Mouse (Mus musculus) stomach, embryonic 16.5 days (tissue): Measurements from ENCODE around the gene Vwa3b. TPM values are rescaled to one million over a fixed set of nuclear protein-coding genes. Genes with fewer than 3 reads are reported as not detected.
"Not testable (repeated sequence)": the region's sequence is repeated elsewhere in the genome, so short reads cannot be mapped to it uniquely, and the experiment has no call there.

Experiments
- ATAC-seq: fragments of 200-750 bp; cut with Nextera tagmentation; 2 replicates; pipeline ENCODE4 v1.8.0; 2017; ENCODE audit warnings: moderate number of reproducible peaks, moderate TSS enrichment; ENCODE audit not compliant: insufficient read depth, low FRiP score
- H3K27ac ChIP-seq: fragments of 300-500 bp; sonication (generic); 2 replicates; pipeline ENCODE4 v1.5.1; 2014; ENCODE audit warnings: low read length
- H3K27me3 ChIP-seq: fragments of 300-500 bp; sonication (generic); 2 replicates; pipeline ENCODE4 v1.6.1; 2014; ENCODE audit warnings: low read length, control low read depth, mixed read lengths; ENCODE audit not compliant: control insufficient read depth, insufficient read depth
- H3K36me3 ChIP-seq: fragments of 300-500 bp; sonication (generic); 2 replicates; pipeline ENCODE4 v1.6.1; 2014; ENCODE audit warnings: low read length; ENCODE audit not compliant: control insufficient read depth, insufficient read depth
- H3K4me1 ChIP-seq: fragments of 300-500 bp; sonication (generic); 2 replicates; pipeline ENCODE4 v1.6.1; 2014; ENCODE audit warnings: low read length, control low read depth, mixed read lengths; ENCODE audit not compliant: control insufficient read depth, insufficient read depth
- H3K4me2 ChIP-seq: fragments of 300-500 bp; sonication (generic); 2 replicates; pipeline ENCODE4 v1.6.1; 2014; ENCODE audit warnings: low read depth, low read length, mixed read lengths
- H3K4me3 ChIP-seq: fragments of 300-500 bp; sonication (generic); replicated peaks from 2 replicates; pipeline ENCODE4 v1.5.1; 2014; ENCODE audit warnings: mild to moderate bottlenecking, low read length
- H3K9ac ChIP-seq: fragments of 300-500 bp; sonication (generic); 2 replicates; pipeline ENCODE4 v1.6.1; 2014; ENCODE audit warnings: low read length
- H3K9me3 ChIP-seq: fragments of 300-500 bp; sonication (generic); replicated peaks from 2 replicates; pipeline ENCODE4 v1.6.1; 2016; ENCODE audit warnings: low read length, control low read depth; ENCODE audit not compliant: control insufficient read depth
- WGBS: fragments of 180-500 bp; shearing (Covaris S2); extraction: QIAGEN DNeasy Blood & Tissue Kit; methylation state at CpG from one replicate; pipeline ENCODE4 v1.1.7; 2014; 5-methylcytosine and 5-hydroxymethylcytosine counted together
- polyA plus RNA-seq: library from polyadenylated mRNA; unstranded; fragments of >200 nt; fragmentation: Nextera tagmentation; extraction: Ambion mirVana; gene quantifications from 2 replicates; pipeline ENCODE4 v1.2.1, GENCODE M21; 2015

Vwa3b gene
- polyA plus RNA-seq, 1 experiment from 2014 or later = 0.37 TPM

DNA sequence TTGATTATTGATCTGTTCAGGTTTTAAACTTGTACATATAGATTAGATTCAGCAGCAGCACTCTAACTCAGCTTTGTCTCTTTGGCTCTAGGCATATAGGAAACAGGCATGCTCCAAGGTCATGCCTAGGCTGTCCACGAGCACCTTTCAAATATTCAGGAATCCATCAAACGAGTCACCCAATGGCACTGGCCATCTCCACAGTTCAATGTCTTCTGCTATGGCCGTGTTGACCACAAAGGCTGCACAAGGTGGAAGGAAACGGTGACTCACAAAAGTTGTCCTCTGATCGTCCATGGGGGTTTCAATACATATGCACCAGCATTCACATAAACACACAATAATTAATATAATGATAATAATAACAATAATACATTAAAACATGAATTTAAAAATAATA, 21.4 kb upstream of the Vwa3b start:
- Histone ChIP-seq H3K4me2 (no peak overlapping the region), H3K27ac (no peak overlapping the region)

DNA sequence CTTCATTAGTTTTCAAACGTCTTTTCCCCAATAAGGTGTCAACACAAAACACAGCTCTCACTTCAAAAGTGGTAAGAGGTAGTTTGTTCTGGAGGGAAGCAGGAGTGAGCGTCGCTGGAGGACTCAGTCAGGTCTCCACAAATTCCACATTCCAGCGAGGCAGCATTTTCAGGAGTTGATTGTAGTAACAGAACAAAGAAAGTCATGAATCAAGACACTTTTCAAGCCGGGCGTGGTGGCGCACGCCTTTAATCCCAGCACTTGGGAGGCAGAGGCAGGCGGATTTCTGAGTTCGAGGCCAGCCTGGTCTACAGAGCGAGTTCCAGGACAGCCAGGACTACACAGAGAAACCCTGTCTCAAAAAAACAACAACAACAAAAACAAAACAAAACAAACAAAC, 19.9 kb upstream of the Vwa3b start:
- H3K27ac ChIP-seq, H3K27me3 ChIP-seq, H3K9me3 ChIP-seq, ATAC-seq, H3K9ac ChIP-seq, H3K4me3 ChIP-seq, H3K36me3 ChIP-seq, H3K4me2 ChIP-seq, H3K4me1 ChIP-seq: not testable (repeated sequence)
- 80% methylated on average over 11 of the region's 11 CpGs for WGBS

More for the DNA sequence above, 21.4 kb upstream of the Vwa3b start:
- Histone ChIP-seq H3K4me3 (no peak overlapping the region), H3K9ac (no peak overlapping the region), H3K27me3 (no peaks in the 10 kb centered on the region), H3K36me3 (no peaks in the 10 kb centered on the region), H3K4me1 (peaks cover 3% of the 10 kb centered on the region; the same call in 1 of the 2 replicates), H3K9me3 (no peaks in the 10 kb centered on the region)
- WGBS = 80% methylated on average over 5 of the region's 5 CpGs
- ATAC-seq = no peak; the same call in 1 of the 2 replicates

DNA sequence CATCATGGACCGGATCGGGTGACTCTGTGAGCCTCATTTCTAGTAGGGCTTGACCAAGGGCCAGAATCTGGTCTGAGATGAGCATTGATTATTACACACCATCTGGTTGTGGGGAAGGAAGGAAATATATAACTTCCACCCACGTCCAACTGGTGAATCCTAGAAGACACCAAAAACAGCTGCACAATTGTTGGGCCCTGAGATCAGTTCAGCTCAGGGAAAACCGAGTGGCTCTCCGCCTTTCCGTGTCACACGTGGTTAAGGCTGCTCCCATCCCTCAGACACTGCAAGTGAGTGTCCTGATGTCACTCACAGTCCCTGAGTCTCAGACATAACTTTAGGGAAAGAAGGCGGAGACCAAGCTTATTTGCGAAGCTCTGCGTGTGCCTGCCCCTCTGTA, 16.5 kb upstream of the Vwa3b start:
- Histone ChIP-seq H3K27ac (no peak overlapping the region), H3K4me1 (no peaks in the 10 kb centered on the region; the same call in 1 of the 2 replicates), H3K9ac (no peak overlapping the region), H3K36me3 (no peaks in the 10 kb centered on the region), H3K4me3 (no peak overlapping the region), H3K4me2 (no peak overlapping the region), H3K27me3 (no peaks in the 10 kb centered on the region), H3K9me3 (no peaks in the 10 kb centered on the region)
- no peak for ATAC-seq
- 72% methylated on average over 10 of the region's 10 CpGs for WGBS

DNA sequence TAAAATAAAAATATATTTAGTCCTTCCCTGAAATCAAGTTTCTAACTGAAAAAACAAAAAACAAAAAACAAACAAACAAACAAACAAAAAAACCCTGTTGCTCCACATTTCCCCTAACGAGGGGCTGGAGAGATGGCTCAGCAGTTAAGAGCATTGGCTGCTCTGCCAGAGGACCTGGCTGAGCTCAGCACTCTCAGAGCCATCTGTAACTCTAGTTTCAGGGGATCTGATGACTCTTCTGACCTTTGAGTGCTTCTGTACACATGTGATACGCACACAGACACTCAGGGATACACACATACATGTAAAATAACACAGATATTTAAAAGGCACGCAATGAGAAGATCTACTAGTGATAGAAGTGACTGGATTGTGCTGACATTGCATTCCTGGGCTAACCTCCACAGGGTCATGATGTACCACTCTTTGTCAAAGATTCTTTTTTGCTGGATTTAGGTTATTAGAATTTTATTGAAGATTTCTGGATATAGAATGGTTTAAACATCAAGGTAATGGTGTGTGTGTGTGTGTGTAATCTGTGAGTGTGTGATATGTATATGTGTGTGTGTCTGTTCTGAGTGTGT, 14.7 kb upstream of the Vwa3b start:
- H3K36me3 ChIP-seq = no peaks in the 10 kb centered on the region
- no peaks in the 10 kb centered on the region for H3K27me3 ChIP-seq
- H3K4me3 ChIP-seq = no peak overlapping the region
- 61% methylated on average over 3 of the region's 3 CpGs for WGBS
- no peak overlapping the region for H3K9ac ChIP-seq
- no peak overlapping the region for H3K4me2 ChIP-seq
- H3K9me3 ChIP-seq = no peaks in the 10 kb centered on the region
- ATAC-seq = no peak
- H3K27ac ChIP-seq = no peak overlapping the region
- H3K4me1 ChIP-seq = no peaks in the 10 kb centered on the region; the same call in 1 of the 2 replicates

DNA sequence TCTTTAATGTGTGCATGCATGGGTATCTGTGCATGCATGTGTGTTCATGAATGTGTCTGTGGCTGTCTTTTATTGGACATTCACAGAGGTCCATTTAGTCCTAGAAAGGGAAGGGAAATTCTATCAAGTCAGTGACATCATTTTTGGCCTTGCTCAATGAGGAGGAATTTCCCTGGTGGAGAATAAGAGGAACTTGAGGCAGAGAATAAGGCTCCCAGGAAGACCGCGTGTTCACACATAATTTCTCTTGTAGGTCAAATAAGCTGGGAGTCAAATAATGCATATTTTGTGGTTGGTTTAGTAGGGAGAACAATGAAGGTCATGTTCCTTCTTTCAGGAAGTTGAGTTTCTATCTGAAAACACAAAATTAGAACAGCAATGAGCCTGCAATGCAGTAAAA, 13.4 kb upstream of the Vwa3b start:
- 81% methylated on average over 2 of the region's 2 CpGs for WGBS
- H3K36me3 ChIP-seq = no peaks in the 10 kb centered on the region
- H3K4me3 ChIP-seq = no peak overlapping the region
- H3K27me3 ChIP-seq = no peaks in the 10 kb centered on the region
- no peak overlapping the region for H3K4me2 ChIP-seq
- no peak overlapping the region for H3K27ac ChIP-seq
- H3K4me1 ChIP-seq = no peaks in the 10 kb centered on the region; the same call in 1 of the 2 replicates
- no peaks in the 10 kb centered on the region for H3K9me3 ChIP-seq
- ATAC-seq = no peak
- H3K9ac ChIP-seq = no peak overlapping the region

DNA sequence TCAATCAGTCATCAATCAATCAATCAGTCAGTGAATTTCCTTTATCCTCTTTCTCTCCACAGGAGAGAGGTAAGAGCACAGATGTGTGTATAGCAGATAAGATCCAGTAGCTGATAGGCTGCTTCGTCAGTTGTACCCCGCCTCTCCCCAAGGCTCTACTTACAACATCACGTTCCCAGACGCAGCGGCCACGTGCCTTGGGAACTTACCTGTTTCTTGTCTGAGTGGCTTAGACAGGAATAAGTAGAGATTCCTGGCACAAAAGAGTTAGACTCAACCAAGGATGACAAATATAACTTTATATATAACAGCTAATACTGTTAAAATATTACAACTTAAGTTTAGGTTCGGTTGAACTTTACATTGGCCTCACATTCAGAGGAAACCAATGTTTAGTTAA, 12.7 kb upstream of the Vwa3b start:
- no peaks in the 10 kb centered on the region for H3K27me3 ChIP-seq
- no peaks in the 10 kb centered on the region; the same call in 1 of the 2 replicates for H3K4me1 ChIP-seq
- no peaks in the 10 kb centered on the region for H3K36me3 ChIP-seq
- ATAC-seq = peak; percentile 69; the same call in 1 of the 2 replicates
- H3K9ac ChIP-seq = no peak overlapping the region
- WGBS = 32% methylated on average over 7 of the region's 7 CpGs
- no peak overlapping the region for H3K4me3 ChIP-seq
- no peak overlapping the region for H3K27ac ChIP-seq
- H3K9me3 ChIP-seq = no peaks in the 10 kb centered on the region
- no peak overlapping the region for H3K4me2 ChIP-seq

DNA sequence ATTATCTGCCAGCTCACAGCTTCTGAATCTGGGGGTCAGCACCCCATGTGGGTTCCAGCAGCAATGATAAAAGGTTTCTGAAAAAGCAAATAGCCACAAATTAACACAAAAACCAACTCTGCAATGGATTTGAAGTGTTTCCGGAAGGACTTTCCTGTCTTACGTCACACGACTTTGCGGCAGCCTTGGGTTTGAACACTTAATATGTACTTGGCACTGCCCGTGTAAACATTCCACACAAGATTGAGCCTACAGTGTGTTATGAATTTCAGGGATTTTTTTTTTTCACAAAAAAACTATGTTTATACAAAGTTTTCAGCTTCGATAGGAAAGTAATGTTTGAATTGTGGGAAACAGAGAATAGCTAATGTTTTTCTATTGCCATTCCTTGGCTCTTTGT, 7.4 kb upstream of the Vwa3b start:
- Histone ChIP-seq H3K36me3 (no peaks in the 10 kb centered on the region), H3K9me3 (no peaks in the 10 kb centered on the region), H3K4me2 (no peak overlapping the region), H3K9ac (no peak overlapping the region), H3K27me3 (no peaks in the 10 kb centered on the region), H3K4me1 (0 out of 2 replicates have a peak, but pooled peaks cover 2% of the 10 kb centered on the region), H3K27ac (0 out of 2 replicates have a peak overlapping the region, but pooled peaks have one; percentile 3), H3K4me3 (no peak overlapping the region)
- WGBS = 48% methylated on average over 6 of the region's 6 CpGs
- no peak for ATAC-seq

DNA sequence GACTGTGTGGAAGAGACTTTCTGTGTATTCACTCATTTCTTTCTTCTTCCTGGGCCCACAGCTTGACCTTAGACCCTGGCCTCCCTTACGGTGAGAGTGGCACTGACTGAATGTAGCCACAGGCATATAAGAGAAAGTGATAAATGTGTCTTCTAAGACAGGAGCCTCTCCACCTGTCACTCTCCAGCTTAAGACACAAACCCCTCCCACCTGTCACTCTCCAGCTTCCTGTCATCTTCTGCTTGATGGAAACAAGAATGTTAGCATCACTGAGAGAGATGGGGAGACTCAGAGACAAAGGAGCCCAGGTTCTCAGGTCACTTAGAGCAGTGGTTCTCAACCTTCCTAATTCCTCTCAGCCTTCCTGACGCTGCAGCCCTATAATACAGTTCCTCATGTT, 3.7 kb upstream of the Vwa3b start:
- H3K36me3 ChIP-seq = no peaks in the 10 kb centered on the region
- H3K4me1 ChIP-seq = 0 out of 2 replicates have a peak, but pooled peaks cover 2% of the 10 kb centered on the region
- whole genome bisulfite sequencing = 64% methylated on average over 2 of the region's 2 CpGs
- ATAC-seq = no peak
- H3K4me3 ChIP-seq = no peak overlapping the region
- no peaks in the 10 kb centered on the region for H3K27me3 ChIP-seq
- H3K9ac ChIP-seq = no peak overlapping the region
- no peaks in the 10 kb centered on the region for H3K9me3 ChIP-seq
- no peak overlapping the region for H3K4me2 ChIP-seq
- no peak overlapping the region for H3K27ac ChIP-seq

DNA sequence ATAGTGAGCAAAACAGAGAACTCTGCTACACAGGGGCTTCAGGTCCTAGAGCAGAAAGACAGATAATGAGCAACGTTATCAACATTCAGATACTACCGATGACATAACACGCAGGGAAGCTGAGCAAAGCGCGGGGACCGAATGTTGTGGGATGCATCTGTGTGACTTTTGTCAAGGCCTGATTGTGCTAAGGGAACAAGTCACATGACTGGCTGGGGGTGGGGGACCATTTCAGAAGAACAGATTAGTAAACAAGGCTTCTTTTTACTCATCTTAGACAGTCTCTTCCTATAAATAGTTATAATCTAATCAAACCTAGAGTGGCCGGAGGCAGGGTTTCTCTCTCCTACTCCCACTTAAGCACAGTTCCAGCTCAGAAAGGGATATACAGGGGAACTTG, 1.7 kb upstream of the Vwa3b start:
- H3K9me3 ChIP-seq = no peaks in the 10 kb centered on the region
- H3K4me3 ChIP-seq = no peak overlapping the region
- no peaks in the 10 kb centered on the region for H3K27me3 ChIP-seq
- 80% methylated on average over 7 of the region's 7 CpGs for WGBS
- no peaks in the 10 kb centered on the region for H3K36me3 ChIP-seq
- no peak for ATAC-seq
- no peak overlapping the region for H3K4me2 ChIP-seq
- no peak overlapping the region for H3K9ac ChIP-seq
- no peak overlapping the region for H3K27ac ChIP-seq
- peaks cover 12% of the 10 kb centered on the region; the same call in 1 of the 2 replicates for H3K4me1 ChIP-seq
